Mouse (Mus musculus): ENCODE measurements around the gene Dbx2. TPM values are rescaled to one million over a fixed set of nuclear protein-coding genes. Genes with fewer than 3 reads are reported as not detected.

The Dbx2 gene
- total and polyA plus RNA-seq, 3 experiments: 0.04 to 0.15 TPM; not detected in 1

DNA sequence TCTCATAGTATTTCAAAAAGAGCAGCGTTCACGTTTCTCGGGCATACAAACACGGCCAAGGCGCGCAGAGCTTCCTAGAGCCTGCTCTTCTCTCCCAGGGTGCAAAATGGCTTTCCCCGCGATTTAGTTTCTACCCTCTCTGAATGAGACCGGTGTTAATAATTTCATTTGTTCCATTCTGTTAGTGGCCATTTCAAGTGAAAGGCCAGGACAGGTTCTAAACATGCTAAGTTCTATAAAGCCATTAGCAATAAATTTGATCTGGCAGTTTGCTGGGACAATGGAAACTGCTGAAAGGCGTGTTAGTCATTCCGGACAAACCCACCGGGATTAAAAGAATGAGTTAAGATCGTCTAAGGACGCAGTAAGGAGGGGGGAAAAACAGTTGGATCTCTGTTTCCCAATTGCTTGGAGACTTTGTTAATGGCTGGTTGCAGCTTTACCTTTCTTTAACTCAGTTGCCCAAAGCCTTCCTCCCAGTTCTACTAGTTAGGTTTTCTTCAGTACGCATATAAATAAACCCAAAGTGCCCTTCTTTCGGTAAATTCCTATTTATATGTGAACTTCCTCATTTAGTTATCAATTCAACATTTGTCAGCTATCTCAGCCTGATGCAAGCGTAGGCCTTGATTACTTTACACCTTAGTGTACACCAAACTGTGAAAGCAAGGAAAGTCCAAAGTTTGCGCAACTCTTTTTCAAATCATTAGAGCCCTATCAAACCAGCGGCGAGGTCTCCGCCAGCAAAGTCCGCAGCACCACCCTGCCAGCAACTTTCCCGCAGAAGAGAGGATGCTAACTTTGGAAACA lies 2.7 kb downstream of the Dbx2 start:
- H3K36me3 ChIP-seq (ENCODE audit: control insufficient read depth in 1 of 2, insufficient read depth in 2 of 2, low read length in 2 of 2): peaks cover 0 to 14% of the 10 kb centered on the region in 2 experiments; a peak in 2 of 4 replicates

GRCm38 (mm10) chr15:95651824-95652223 lies 3.9 kb downstream of the Dbx2 start:
- Histone ChIP-seq H3K27ac (ENCODE audit: control insufficient read depth, low read depth, low read length) (no peak overlapping the region), H3K9ac (ENCODE audit: control insufficient read depth, low read depth, low read length, poor library complexity, severe bottlenecking) (no peak overlapping the region), H3K36me3 (ENCODE audit: control insufficient read depth in 1 of 2, insufficient read depth in 2 of 2, low read length in 2 of 2) (peaks cover 0 to 14% of the 10 kb centered on the region in 2 experiments; a peak in 2 of 4 replicates), H3K9me3 (replicated peaks; ENCODE audit: insufficient read depth, low read length) (no peaks in the 10 kb centered on the region), H3K4me1 (ENCODE audit: control insufficient read depth in 1 of 2, insufficient read depth in 2 of 2, low read length in 2 of 2) (peaks cover 13 to 23% of the 10 kb centered on the region in 2 experiments), H3K27me3 (ENCODE audit: control insufficient read depth in 1 of 2, insufficient read depth in 2 of 2, low read length in 2 of 2) (no peaks in the 10 kb centered on the region; a peak in 1 of 4 replicates), H3K4me3 (ENCODE audit: control insufficient read depth in 1 of 2, insufficient read depth in 1 of 2, low read depth in 2 of 2, low read length in 2 of 2) (no peak overlapping the region), H3K79me2 (ENCODE audit: control insufficient read depth, insufficient read depth, low read length, poor library complexity) (no peaks in the 10 kb centered on the region)
- no peak for DNase-seq (ENCODE audit: low read depth, low spot score)
- TF ChIP-seq CTCF (IDR thresholded peaks at IDR 0.05 in 2 of 3, conservative IDR thresholded peaks at IDR 0.05 in 1 of 3; ENCODE audit: control insufficient read depth in 1 of 3, insufficient read depth in 1 of 3, low read depth in 2 of 3, low read length in 3 of 3, poor library complexity in 1 of 3, severe bottlenecking in 1 of 3): no peak
- no peak for TF ChIP-seq POLR2A (IDR thresholded peaks at IDR 0.05; ENCODE audit: control insufficient read depth in 1 of 2, insufficient read depth in 1 of 2, low read depth in 1 of 2, low read length in 2 of 2, poor library complexity in 1 of 2)
- no peak for TF ChIP-seq CHD1 (IDR thresholded peaks at IDR 0.05; ENCODE audit: low read depth, low read length)
- TF ChIP-seq GABPA (IDR thresholded peaks at IDR 0.05; ENCODE audit: low read depth, low read length): no peak
- no peak for TF ChIP-seq E2F4 (IDR thresholded peaks at IDR 0.05; ENCODE audit: borderline replicate concordance, low read depth, low read length)
- no peak for TF ChIP-seq SMC3 (IDR thresholded peaks at IDR 0.05; ENCODE audit: low read depth, low read length)
- TF ChIP-seq MYB (IDR thresholded peaks at IDR 0.05; ENCODE audit: low read depth, low read length): no peak
- no peak for TF ChIP-seq TCF12 (IDR thresholded peaks at IDR 0.05; ENCODE audit: low read depth, low read length)
- TF ChIP-seq ZKSCAN1 (IDR thresholded peaks at IDR 0.05; ENCODE audit: low read depth, low read length): no peak
- TF ChIP-seq USF1 (IDR thresholded peaks at IDR 0.05; ENCODE audit: low read depth, low read length): no peak
- TF ChIP-seq JUND (IDR thresholded peaks at IDR 0.05; ENCODE audit: low read depth, low read length): no peak
- no peak for TF ChIP-seq ZMIZ1 (IDR thresholded peaks at IDR 0.05; ENCODE audit: low read depth, low read length)
- TF ChIP-seq ZC3H11A (IDR thresholded peaks at IDR 0.05; ENCODE audit: low read depth, low read length): no peak
- no peak for TF ChIP-seq MAZ (IDR thresholded peaks at IDR 0.05; ENCODE audit: low read depth, low read length)
- no peak for TF ChIP-seq RAD21 (IDR thresholded peaks at IDR 0.05; ENCODE audit: low read depth, low read length)
- TF ChIP-seq ETS1 (IDR thresholded peaks at IDR 0.05; ENCODE audit: low read depth, low read length): no peak
- no peak for TF ChIP-seq USF2 (IDR thresholded peaks at IDR 0.05; ENCODE audit: borderline replicate concordance in 1 of 2, insufficient read depth in 1 of 2, low read depth in 1 of 2, low read length in 2 of 2)

More for the DNA sequence above, 2.7 kb downstream of the Dbx2 start:
- H3K27me3 ChIP-seq (ENCODE audit: control insufficient read depth in 1 of 2, insufficient read depth in 2 of 2, low read length in 2 of 2): no peaks in the 10 kb centered on the region; a peak in 1 of 4 replicates
- H3K9me3 ChIP-seq (replicated peaks; ENCODE audit: insufficient read depth, low read length): no peaks in the 10 kb centered on the region
- no peak overlapping the region for H3K9ac ChIP-seq (ENCODE audit: control insufficient read depth, low read depth, low read length, poor library complexity, severe bottlenecking)
- H3K4me3 ChIP-seq (ENCODE audit: control insufficient read depth in 1 of 2, insufficient read depth in 1 of 2, low read depth in 2 of 2, low read length in 2 of 2): no peak overlapping the region
- H3K27ac ChIP-seq (ENCODE audit: control insufficient read depth, low read depth, low read length): no peak overlapping the region
- peak; percentile 57 for DNase-seq (ENCODE audit: low read depth, low spot score)
- peaks cover 13 to 25% of the 10 kb centered on the region in 2 experiments for H3K4me1 ChIP-seq (ENCODE audit: control insufficient read depth in 1 of 2, insufficient read depth in 2 of 2, low read length in 2 of 2)
- peak; percentile 58; the same call in 1 of the 2 replicates for TF ChIP-seq RCOR1 (IDR thresholded peaks at IDR 0.05; ENCODE audit: low read depth, low read length)
- peak; percentile 69 for TF ChIP-seq ETS1 (IDR thresholded peaks at IDR 0.05; ENCODE audit: low read depth, low read length)
- peak; percentile 49 for TF ChIP-seq GATA1 (IDR thresholded peaks at IDR 0.05; ENCODE audit: low read depth, low read length)
- peak; percentile 60; the same call in 1 of the 2 replicates for TF ChIP-seq TCF12 (IDR thresholded peaks at IDR 0.05; ENCODE audit: low read depth, low read length)
- TF ChIP-seq EP300 (IDR thresholded peaks at IDR 0.05; ENCODE audit: low read depth in 1 of 2, low read length in 2 of 2): peak; percentile 61 to 68; a peak in 3 of 4 replicates
- no peak for TF ChIP-seq USF2 (IDR thresholded peaks at IDR 0.05; ENCODE audit: borderline replicate concordance in 1 of 2, insufficient read depth in 1 of 2, low read depth in 1 of 2, low read length in 2 of 2)
- no peak for TF ChIP-seq MAFK (IDR thresholded peaks at IDR 0.05; ENCODE audit: borderline replicate concordance, low read depth, low read length)
- TF ChIP-seq SIN3A (IDR thresholded peaks at IDR 0.05; ENCODE audit: low read length): 0 out of 2 replicates have a peak, but pooled peaks have one; percentile 32
- TF ChIP-seq RAD21 (IDR thresholded peaks at IDR 0.05; ENCODE audit: low read depth, low read length): no peak
- TF ChIP-seq SMC3 (IDR thresholded peaks at IDR 0.05; ENCODE audit: low read depth, low read length): no peak
- H3K79me2 ChIP-seq (ENCODE audit: control insufficient read depth, insufficient read depth, low read length, poor library complexity): no peaks in the 10 kb centered on the region

Data from MEL (cell line).